Mouse (Mus musculus): ENCODE measurements around the gene Smad3.

Smad3 gene

DNA sequence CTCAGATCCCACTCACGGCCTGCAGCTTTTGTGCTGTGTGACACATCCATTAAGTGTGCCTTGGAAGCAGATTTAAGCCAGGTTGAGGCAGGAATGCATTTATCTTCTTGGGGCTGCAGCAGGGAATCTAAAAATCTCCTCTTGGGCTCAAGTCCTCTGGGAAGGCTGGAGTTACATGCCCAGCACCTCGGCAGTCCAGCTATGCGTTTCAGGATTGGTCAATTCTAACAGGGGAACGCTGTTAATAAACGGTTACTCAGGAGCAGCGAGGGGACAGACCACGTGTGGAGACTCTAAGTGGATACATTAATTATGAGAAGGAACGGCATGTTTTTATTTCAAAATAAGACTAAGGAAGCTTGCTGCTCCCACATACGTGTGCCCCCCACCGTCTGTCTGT is 14.7 kb upstream of the Smad3 start:
- no peak for DNase-seq (ENCODE audit: low spot score)

DNA sequence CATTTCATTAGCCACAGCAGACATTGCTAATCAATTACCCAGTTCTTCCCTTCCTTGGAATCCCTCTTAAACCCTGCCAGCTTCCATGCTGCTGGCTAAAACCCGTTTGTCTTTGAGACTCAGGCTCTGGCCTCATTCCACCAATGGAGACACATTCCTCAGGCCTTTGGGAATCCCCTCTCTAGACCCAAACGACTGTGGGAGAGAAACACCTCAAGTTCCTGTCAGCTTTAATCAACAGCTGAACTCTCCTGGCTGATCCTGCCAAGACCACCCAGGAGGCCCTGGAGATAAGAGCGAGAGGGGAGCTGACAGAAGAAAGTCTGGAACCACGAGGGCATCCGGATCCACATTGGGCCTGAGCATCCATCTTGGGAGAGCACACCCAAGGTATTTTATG is 13.9 kb upstream of the Smad3 start:
- DNase-seq (ENCODE audit: low spot score): no peak

DNA sequence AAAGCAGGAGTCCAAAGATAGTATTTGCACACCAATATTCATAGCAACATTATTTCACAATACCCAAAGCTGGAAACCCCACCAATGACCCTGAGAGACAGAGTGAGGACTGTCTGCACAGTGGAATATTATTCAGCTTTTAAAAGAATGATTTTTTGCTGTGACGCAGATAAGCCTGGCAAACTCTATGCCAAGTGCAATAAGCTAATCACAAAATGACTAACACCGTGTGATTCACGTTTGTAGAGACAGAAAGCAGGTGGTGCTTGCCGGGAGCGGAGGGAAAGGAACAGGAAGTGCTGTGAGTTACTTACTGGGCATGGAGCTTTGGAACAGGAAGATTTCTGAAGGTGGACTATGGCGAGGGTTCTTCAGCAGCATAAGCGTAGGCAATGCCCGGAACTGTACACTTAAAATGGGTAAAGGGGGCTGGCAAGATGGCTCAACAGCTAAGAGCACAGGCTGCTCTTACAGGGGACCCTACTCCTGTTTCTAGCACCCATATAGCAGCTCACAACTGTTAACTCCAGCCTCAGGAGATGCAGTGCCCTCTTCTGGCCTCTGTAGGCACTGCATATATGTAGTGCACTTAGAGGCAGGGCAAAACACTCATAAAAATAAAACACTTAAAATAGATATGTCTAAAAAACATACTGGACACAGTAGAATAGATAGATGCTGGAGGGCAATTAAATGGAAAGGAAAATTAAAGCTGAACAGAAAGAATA is 3.7 kb upstream of the Smad3 start:
- no peak for DNase-seq (ENCODE audit: low spot score)

DNA sequence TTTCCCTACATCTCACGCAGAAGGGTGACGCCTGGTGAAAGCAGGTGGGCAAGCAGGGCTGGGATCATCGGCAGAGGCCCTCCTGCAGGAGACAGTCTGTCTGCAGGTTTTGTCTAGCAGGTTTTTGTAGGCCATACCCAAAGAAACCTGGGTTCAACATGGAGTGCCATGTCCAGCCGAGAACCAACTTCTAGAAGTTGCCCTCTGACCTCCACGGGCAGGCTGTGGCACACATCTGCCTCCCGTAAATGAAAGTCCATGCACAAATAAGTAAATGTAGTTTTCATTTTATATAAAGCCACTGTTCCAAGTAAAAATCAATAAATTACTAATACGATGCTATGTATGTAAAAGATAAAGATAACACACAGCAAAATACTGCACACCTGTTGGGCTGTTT is 3.0 kb upstream of the Smad3 start:
- DNase-seq (ENCODE audit: low spot score): no peak

DNA sequence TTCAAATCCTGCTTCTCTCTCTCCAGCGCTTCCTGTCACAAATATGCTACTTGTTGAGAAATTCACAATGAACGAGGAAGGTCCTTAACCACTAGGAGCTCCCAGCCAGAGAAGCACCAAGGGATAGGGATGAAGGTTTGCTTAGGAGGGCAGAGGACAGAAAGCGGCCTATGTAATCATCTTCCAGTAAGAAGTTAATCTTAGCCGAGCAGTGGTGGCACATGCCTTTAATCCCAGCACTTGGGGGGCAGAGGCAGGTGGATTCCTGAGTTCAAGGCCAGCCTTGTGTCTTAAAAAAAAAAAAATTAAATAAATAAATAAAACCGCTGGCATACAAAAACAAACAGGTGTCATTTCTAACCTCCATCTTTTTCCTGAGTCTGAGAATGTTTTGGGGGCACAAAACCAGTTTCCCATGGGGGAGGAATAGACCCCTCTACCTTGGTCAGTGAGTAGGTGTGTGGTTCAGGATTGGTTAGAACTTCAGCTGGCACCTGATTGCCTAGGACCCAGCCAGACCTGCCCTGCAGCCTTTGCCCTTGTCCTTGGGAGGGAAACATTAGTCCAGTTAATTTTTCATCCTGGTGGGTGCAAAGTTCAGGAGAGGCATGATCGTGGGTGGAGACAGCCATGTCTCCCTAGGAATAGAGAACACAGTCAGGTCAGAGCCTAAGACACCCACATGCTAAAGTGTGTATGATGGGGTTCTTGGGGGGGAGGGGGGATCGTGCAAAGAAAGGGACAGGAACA is 2.4 kb upstream of the Smad3 start:
- DNase-seq (ENCODE audit: low spot score): no peak

DNA sequence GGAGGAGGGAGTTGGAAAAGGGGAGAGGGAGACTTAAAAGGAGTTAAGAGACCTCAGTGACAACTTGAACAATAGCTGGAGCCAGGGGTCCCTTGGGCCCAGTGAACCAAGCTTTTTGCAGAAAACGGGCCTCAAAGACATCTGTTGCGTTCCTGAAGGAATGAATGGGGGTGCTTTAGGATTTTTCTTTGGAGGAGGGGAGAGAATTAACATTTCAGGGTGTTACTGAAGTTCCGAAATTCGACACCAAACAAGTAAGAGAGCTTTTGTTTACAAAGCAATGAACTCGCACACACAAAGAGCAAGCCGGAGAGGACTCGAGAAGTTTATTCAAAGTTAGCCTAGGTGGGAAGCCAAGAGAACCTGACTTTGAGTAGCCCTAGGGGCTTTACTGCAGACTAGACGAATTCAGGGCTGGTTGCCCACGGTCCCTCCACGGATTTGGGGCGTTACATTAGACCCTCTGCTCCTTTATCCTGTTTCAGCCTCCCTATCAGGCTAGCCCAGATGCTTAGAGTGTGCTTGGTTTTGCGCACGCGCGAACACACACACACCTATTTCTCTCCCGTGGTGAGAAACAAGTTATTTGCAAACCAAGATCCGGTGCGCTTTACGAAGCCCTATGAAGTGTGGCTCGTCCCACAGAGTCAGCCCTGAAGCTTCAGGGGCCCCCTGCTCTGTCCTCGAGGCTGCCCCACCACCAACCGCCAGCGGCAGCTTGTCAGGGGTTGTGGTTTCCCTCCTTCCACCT is 1.0 kb upstream of the Smad3 start:
- DNase-seq (ENCODE audit: low spot score): peak; percentile 60

DNA sequence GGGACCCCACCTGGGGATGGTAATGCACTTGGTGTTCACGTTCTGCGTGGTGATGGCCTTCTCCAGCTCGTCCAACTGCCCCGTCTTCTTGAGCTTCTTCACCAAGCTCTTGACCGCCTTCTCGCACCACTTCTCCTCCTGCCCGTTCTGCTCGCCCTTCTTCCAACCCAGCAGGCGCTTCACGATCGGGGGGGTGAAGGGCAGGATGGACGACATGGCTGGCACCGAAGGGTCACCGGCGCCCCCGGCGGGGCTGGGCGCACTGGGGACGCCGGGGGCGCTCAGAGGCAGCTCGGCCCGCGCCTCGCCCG is 377 bp downstream of the Smad3 start:
- no peak for DNase-seq (ENCODE audit: low spot score)

DNA sequence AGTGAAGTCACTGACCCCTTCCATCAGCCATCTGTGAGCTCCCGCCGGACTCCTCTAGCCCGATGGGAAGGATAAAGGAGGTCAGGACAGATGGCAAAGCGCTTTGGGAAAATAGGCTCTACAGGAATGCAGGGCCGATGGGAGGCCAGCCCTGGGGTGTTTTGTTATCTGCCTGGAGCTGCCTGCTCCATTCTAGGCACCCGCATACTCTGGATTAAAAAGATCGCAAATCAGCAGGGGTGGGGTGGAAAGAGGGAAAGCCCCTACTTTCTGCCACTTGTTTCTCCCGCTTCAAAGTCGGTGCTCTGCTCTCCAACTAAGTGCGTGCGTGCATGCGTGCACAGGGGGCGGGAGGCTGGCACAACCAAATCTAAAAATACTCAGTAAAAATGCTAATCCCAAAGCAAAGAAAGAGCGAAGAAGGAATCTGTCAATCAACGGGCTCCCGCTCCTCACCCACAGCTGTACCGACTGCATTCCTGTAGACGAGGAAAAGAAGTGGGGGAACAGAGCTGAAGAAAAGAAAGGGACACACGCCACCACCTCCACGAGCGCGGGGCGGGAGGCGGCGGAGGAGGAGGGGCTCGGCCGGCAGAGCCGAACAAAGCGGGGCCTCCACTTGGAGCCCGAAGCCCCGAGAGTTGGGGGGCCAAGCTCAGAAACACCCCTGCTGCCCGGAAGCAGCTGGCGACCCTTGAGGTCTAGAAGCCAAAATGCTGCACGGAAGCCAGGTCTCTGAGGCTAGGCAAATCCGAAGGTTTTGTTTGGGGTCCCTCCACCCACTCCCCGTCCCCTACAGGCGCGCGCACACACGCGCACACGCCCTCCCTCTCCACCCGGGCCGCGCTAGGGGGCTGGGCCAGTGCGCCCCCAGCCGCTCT is 973 bp downstream of the Smad3 start:
- no peak for DNase-seq (ENCODE audit: low spot score)

DNA sequence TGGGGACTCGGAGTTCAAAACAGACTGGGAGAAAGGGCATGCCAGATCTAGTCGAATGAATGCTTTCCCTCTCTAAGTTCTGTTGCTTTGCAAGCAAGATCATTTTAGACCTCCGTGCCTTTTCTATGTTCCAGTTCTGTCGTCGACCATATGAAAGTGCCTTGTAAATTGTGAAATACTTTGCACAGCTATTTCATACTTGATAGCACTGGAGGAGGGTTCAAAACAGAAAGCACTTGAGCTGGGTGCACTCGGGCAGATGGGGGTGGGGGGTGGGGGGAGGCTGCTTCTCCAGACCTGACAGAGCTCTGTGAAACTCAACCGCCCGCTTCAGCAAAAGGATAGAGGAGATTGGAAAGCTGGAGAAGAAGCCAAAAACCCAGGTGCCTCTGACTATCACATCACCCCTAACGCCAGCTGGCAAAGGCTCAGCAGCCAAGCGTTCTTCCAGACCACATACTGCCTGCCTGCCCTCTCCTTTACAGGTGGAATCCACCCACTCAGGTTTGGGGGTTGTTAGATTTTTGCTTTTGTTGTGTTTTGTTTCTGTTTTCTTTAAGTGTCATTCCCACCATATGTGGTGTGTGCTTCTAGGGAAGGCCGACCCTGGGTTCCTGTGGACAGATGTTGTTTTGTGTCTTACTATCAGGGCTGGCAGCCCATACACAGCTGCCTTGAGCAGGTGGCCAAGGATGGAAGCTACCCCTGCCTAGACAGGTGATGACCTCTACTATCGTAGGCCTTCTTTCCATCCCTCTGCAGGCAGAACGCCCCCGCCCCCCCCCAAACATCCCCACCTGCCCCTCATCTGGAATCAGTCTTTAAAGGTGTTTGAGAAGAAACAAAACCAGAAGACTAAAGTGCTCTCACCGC is 1.9 kb downstream of the Smad3 start:
- no peak for DNase-seq (ENCODE audit: low spot score)

DNA sequence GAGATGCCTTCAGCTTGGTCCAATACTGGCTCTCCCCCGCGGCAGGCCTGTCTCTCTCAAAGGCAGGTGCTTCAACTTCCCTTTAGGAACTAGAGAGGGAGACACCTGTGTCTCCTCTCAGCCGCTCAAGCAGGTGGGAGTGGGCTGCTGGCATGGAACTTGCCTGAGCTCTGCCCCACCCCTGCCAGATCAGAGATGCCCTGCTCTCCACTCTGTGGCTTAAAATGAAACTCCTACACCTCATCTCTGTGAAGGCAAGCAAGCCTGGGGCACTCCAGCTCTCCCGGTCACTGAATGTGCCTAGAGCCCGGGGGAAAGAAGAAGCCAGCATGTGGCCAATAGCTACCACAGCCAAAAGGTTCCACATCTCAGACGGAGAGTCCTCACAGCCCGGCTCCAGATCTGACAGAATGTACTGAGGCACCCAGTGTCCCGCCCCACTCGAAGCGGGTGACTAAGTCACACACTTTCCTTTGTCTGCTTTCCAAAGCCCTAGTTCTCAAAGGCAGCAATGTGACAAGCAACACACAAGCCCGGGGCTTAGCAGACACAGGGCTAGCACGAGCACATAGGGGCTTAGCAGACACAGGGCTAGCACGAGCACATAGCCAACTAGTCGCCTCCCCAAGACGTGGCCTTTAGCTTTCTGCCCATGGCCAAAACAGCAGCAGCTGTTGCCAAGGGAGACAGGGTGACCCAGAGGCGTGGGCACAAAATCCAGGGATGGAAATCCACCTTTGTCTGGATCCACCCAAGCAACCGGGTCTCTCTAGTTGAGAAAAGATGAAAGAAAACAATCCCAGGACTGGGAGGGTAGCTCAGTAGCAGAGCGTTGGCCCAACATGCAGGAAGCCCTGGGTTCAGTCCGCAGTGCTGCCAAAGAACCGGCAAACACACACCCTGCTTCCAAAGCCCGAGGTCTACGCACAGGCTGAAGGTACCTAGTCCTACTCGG is 3.0 kb downstream of the Smad3 start:
- no peak for DNase-seq (ENCODE audit: low spot score)

DNA sequence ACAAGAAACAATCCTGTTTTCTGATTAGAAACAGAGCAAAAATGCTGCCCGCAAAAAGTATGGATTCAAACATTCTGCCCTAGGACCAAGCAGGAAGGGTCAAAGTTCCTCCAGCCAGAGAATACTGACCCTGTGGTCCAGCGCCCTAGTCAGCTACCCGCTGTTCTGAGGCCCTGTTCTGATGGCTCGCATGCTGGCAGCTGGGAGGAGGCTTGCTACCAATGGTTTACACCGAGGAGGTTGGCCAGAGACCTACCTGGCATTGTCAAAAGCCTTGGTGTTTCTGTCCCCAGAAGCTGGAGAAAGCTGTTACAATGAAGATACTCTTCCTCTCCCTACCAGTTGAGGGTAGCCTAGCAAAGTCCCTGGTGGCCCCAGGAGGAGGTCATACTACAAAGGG is 3.8 kb downstream of the Smad3 start:
- DNase-seq (ENCODE audit: low spot score): no peak

DNA sequence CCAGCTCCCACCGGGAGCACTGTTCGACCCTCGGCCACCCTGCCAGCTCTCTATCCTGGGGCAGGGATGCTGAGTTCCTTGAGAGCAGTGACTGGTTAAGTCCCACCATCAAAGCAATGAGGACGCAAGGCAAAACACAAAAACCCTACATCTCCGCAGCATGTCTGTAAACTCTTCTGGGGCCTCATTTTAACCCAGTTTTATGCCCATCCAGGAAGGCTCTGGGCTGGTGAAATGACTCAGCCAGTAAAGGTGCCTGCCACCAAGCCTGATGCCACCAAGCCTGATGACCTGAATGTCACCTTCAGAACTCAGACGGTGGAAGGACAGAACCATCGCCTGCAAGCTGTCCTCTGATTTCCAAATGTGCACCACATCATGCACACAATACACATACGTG is 4.4 kb downstream of the Smad3 start:
- DNase-seq (ENCODE audit: low spot score): no peak

DNA sequence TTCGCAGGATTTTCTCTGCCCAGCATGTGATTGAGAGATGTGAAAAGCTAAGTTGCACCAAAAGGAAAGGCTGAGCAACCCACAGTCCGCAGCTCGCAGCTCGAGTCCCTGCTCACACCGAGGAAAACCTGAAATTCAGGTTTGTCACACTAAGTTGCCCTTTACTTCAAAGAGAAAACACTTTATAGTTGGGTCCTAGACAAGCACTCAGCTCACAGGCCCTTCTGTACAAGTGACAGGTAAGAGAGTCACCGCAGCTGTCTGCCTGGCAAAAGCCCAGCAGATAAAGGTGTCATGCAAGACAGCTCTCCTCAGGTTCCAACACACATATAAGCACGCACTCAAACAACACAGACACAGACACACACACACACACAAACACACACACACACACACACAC is 5.2 kb downstream of the Smad3 start:
- DNase-seq (ENCODE audit: low spot score): no peak

DNA sequence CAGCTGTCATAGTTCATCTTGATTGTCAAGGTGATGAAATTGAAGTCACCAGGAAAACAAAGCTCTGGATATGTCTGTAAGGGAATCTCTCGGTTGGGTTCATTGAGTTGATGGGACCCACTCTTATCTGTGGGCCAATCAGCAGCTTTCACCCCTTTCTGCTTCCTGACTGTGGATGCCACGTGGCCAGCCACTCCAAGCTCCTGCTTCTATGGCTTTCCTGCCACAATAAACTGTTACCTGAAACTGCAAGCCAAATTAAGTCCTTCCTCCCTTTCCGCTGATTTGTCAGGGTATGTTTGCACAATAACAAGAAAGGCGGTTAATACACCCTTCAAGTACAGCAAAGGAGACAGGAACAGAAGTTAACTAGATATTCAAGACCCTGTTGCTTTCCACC is 6.5 kb downstream of the Smad3 start:
- DNase-seq (ENCODE audit: low spot score): no peak

DNA sequence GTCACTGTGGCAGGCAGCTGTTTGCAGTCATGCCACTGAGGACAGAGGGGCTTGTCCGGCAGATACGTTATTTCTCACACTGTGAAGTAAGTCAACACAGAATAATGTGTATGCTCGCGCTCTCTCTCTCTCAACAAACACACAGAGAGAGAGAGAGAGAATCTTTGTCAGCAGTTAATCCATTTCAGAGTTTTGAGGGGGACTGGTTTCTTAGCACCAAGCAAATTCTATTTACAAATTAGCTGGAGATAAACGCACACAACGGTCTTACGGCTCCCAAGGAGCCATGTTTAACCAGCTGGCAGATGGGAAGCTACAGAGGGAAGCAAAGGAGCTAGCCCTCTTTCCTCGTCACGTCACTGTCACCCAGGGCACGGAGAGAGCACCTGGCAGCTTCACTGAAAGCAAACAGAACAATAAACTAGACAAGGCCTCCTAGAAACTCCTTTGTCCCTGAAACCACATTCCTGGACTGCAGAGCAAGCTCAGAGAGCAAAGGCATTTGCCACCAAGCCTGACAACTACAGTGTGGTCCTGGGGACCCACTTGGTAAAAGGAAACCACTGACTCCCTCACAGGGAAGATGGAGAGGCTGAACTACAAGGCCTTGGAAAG is 7.3 kb downstream of the Smad3 start:
- no peak for DNase-seq (ENCODE audit: low spot score)

DNA sequence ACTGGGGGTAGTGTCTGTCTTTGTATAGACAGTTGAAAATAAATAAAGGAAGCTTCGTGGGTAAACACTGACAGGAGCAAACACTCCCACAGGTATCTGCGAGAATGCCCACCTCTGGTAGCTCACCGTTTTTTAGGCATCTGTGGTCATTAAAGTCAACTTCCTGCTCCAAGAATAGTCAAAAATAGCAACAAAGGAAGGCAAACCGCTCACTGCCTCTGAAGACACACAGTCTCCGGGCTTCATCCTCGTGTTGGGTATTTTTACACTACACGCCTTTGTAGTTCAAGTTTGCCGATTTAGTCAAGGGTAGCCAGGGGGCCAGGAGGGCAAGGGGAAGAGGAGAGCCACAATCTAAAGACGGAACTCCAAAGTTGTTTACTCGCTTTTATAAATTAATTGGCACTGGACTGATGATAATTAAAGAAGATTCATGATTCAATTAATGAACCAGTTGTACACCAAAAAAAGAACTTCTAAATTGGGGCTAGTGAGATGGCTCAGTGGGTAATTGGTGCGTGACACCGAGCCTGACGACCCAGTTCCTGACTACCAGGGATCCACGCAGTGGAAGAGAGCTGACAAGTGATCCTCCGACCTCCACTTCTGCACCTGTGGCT is 8.4 kb downstream of the Smad3 start:
- no peak for DNase-seq (ENCODE audit: low spot score)

DNA sequence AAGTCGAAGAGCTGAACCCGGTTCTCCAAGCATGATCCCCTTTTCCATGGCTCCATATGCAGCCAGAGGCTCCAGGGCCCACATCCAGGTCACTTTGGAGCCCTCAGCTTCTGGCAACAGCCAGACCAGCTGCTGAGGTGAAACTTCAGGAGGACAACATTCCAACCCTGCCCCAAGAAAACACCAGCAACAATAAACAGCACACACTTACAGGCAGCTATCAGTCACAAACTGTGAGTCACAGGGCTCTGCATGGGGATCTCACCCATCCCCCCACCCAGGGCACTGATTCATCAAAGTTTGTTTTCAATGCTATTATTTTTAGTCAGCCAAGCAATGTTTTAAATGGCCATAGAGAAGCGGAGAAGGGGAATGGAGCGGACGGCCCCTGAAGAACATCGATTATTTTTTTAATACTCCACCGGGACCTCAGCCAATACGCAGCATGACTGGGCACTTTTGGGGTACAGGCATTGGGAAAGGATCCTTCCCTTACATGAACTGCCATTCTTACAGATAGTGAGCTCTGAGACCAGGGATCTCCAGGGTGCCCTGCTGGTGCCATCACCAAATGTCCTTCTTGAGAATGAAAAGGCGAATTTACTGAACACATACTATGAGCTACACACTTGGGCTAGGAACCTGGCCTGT is 10.0 kb downstream of the Smad3 start:
- DNase-seq (ENCODE audit: low spot score): no peak

DNA sequence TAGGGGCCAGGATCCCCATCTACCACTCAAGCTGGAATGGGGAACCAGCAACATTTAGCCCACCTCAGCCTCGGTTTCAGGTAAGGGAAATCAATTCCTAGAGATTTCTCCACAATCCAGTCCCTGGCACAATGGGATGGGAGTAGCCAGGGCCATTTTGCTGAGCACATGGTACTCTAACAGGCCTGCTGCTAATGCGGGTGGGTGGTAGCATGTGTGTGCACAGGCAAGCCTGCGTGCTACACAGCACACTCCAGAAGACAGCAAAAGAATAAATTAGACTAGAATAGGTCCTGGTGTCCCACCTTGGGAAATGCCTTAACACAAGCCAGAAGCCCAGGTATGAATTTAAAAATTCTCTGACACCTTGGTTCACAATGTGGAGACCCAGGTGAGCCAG is 10.8 kb downstream of the Smad3 start:
- DNase-seq (ENCODE audit: low spot score): no peak
